Mouse (Mus musculus) CH12.LX (cell line): ENCODE data around the gene 4930453N24Rik. TPM values are rescaled to one million over a fixed set of nuclear protein-coding genes. Genes with fewer than 3 reads are reported as not detected.

ENCODE experiments used
- DNase-seq: peaks from one replicate; pipeline ENCODE4 v3.0.0-alpha.2; 2013; ENCODE audit errors: extremely low read depth
- H3K27ac ChIP-seq: 2 replicates; pipeline ENCODE4 v1.5.1; 2012; ENCODE audit warnings: low read depth, mild to moderate bottlenecking, control low read depth, moderate library complexity; ENCODE audit not compliant: insufficient read depth
- H3K27me3 ChIP-seq: replicated peaks from 2 replicates; pipeline ENCODE3; 2012; ENCODE audit warnings: inconsistent platforms
- H3K36me3 ChIP-seq, 2 experiments: replicated peaks in 1 of 2; 2 replicates each; pipeline versions ENCODE3 to v1.6.1; 2012; ENCODE audit warnings: inconsistent platforms in 1 of 2, low read length in 1 of 2, mild to moderate bottlenecking in 1 of 2, mixed read lengths in 1 of 2, moderate library complexity in 1 of 2; ENCODE audit not compliant: control insufficient read depth in 1 of 2, insufficient read depth in 1 of 2
- H3K4me1 ChIP-seq, 2 experiments: 2 replicates each; pipeline ENCODE4 v1.6.1; 2012; ENCODE audit warnings: inconsistent platforms in 1 of 2, moderate library complexity in 1 of 2; ENCODE audit not compliant: insufficient read depth in 2 of 2, control insufficient read depth in 1 of 2
- H3K4me2 ChIP-seq: 2 replicates; pipeline ENCODE4 v1.6.1; 2012; ENCODE audit warnings: low read depth, mild to moderate bottlenecking, control low read depth; ENCODE audit not compliant: poor library complexity, insufficient read depth, severe bottlenecking
- H3K4me3 ChIP-seq, 3 experiments: fragments of 150-350 bp in 1 of 3; sonication (generic) in 1 of 3; replicated peaks in 1 of 3; 2 replicates each; pipeline versions ENCODE3 to v1.5.1; 2011 to 2012; ENCODE audit warnings: low read depth in 2 of 3, low read length in 2 of 3, mild to moderate bottlenecking in 2 of 3, moderate library complexity in 2 of 3, control low read depth in 1 of 3, improper control_type of control experiment in 1 of 3, inconsistent platforms in 1 of 3, mixed read lengths in 1 of 3; ENCODE audit not compliant: poor library complexity in 1 of 3
- H3K79me2 ChIP-seq: replicated peaks from 2 replicates; pipeline ENCODE4 v1.6.1; 2012; ENCODE audit warnings: mild to moderate bottlenecking, moderate library complexity; ENCODE audit not compliant: control insufficient read depth, poor library complexity, insufficient read depth, severe bottlenecking; ENCODE audit errors: extremely low read depth
- H3K9ac ChIP-seq: 2 replicates; pipeline ENCODE4 v1.6.1; 2012; ENCODE audit warnings: low read depth, mild to moderate bottlenecking, control low read depth, moderate library complexity; ENCODE audit not compliant: insufficient read depth
- H3K9me3 ChIP-seq: replicated peaks from 2 replicates; pipeline ENCODE3; 2012; ENCODE audit warnings: low read length, inconsistent platforms, mixed read lengths
- BHLHE40 ChIP-seq: IDR thresholded peaks from 2 replicates; pipeline ENCODE4 v1.6.1; 2011; ENCODE audit warnings: mild to moderate bottlenecking, low read depth, low read length, improper control_type of control experiment
- CTCF ChIP-seq, 2 experiments: IDR thresholded peaks in 1 of 2; conservative IDR thresholded peaks in 1 of 2; 2 replicates each; pipeline ENCODE4 v1.5.1; 2011 to 2012; ENCODE audit warnings: low read depth in 2 of 2, low read length in 2 of 2, improper control_type of control experiment in 1 of 2, inconsistent platforms in 1 of 2, mild to moderate bottlenecking in 1 of 2, moderate library complexity in 1 of 2
- ELF1 ChIP-seq: IDR thresholded peaks from 2 replicates; pipeline ENCODE4 v1.6.1; 2014; ENCODE audit warnings: low read depth, mild to moderate bottlenecking, inconsistent platforms, low read length, improper control_type of control experiment
- EP300 ChIP-seq: IDR thresholded peaks from 2 replicates; pipeline ENCODE4 v1.6.1; 2011; ENCODE audit warnings: low read length, improper control_type of control experiment
- ETS1 ChIP-seq: conservative IDR thresholded peaks from 2 replicates; pipeline ENCODE4 v1.6.1; 2012; ENCODE audit warnings: low read depth, mild to moderate bottlenecking, inconsistent platforms, low read length, improper control_type of control experiment, moderate library complexity
- GABPA ChIP-seq: IDR thresholded peaks from 2 replicates; pipeline ENCODE4 v1.6.1; 2012; ENCODE audit warnings: low read depth, low read length, improper control_type of control experiment, inconsistent platforms; ENCODE audit not compliant: insufficient replicate concordance
- HCFC1 ChIP-seq: IDR thresholded peaks from 2 replicates; pipeline ENCODE4 v1.6.1; 2012; ENCODE audit warnings: low read depth, mild to moderate bottlenecking, inconsistent platforms, low read length, improper control_type of control experiment
- IRF4 ChIP-seq: IDR thresholded peaks from 2 replicates; pipeline ENCODE4 v1.6.1; 2014; ENCODE audit warnings: low read depth, mild to moderate bottlenecking, inconsistent platforms, low read length, improper control_type of control experiment
- JUN ChIP-seq: IDR thresholded peaks from 2 replicates; pipeline ENCODE4 v1.6.1; 2011; ENCODE audit warnings: low read depth, mild to moderate bottlenecking, low read length, improper control_type of control experiment, moderate library complexity; ENCODE audit not compliant: insufficient read depth
- KAT2A ChIP-seq: IDR thresholded peaks from 2 replicates; pipeline ENCODE4 v1.6.1; 2012; ENCODE audit warnings: low read length, improper control_type of control experiment, inconsistent platforms; ENCODE audit not compliant: insufficient replicate concordance
- MAFK ChIP-seq: IDR thresholded peaks from 2 replicates; pipeline ENCODE4 v1.6.1; 2011; ENCODE audit warnings: low read length, improper control_type of control experiment; ENCODE audit not compliant: insufficient replicate concordance
- MAX ChIP-seq: IDR thresholded peaks from 2 replicates; pipeline ENCODE4 v1.6.1; 2011; ENCODE audit warnings: low read length, improper control_type of control experiment
- MAZ ChIP-seq: IDR thresholded peaks from 2 replicates; pipeline ENCODE4 v1.6.1; 2012; ENCODE audit warnings: low read depth, mild to moderate bottlenecking, inconsistent platforms, low read length, improper control_type of control experiment, moderate library complexity
- MEF2A ChIP-seq: IDR thresholded peaks from 2 replicates; pipeline ENCODE4 v1.6.1; 2014; ENCODE audit warnings: low read depth, mild to moderate bottlenecking, inconsistent platforms, low read length, improper control_type of control experiment, borderline replicate concordance
- MXI1 ChIP-seq: IDR thresholded peaks from 2 replicates; pipeline ENCODE4 v1.6.1; 2011; ENCODE audit warnings: mild to moderate bottlenecking, low read depth, low read length, improper control_type of control experiment
- NELFE ChIP-seq: IDR thresholded peaks from 2 replicates; pipeline ENCODE4 v1.6.1; 2011; ENCODE audit warnings: low read depth, low read length, improper control_type of control experiment
- NRF1 ChIP-seq: IDR thresholded peaks from 2 replicates; pipeline ENCODE4 v1.6.1; 2014; ENCODE audit warnings: low read depth, mild to moderate bottlenecking, inconsistent platforms, low read length, improper control_type of control experiment, moderate library complexity
- PAX5 ChIP-seq: IDR thresholded peaks from 2 replicates; pipeline ENCODE4 v1.6.1; 2012; ENCODE audit warnings: low read length, inconsistent platforms, mixed read lengths
- POLR2A ChIP-seq: IDR thresholded peaks from 2 replicates; pipeline ENCODE4 v1.6.1; 2011; ENCODE audit warnings: low read depth, mild to moderate bottlenecking, improper control_type of control experiment, low read length
- POLR2AphosphoS2 ChIP-seq: IDR thresholded peaks from 2 replicates; pipeline ENCODE4 v1.6.1; 2011; ENCODE audit warnings: low read depth, low read length, improper control_type of control experiment
- RAD21 ChIP-seq: IDR thresholded peaks from 2 replicates; pipeline ENCODE4 v1.6.1; 2011; ENCODE audit warnings: low read depth, mild to moderate bottlenecking, low read length, improper control_type of control experiment, moderate library complexity
- SIN3A ChIP-seq: IDR thresholded peaks from 2 replicates; pipeline ENCODE4 v1.6.1; 2012; ENCODE audit warnings: low read length, improper control_type of control experiment, inconsistent platforms
- SMC3 ChIP-seq: IDR thresholded peaks from 2 replicates; pipeline ENCODE4 v1.6.1; 2011; ENCODE audit warnings: low read depth, low read length, improper control_type of control experiment
- TBP ChIP-seq: conservative IDR thresholded peaks from 2 replicates; pipeline ENCODE4 v1.6.1; 2011; ENCODE audit warnings: low read depth, low read length, improper control_type of control experiment
- TCF12 ChIP-seq: IDR thresholded peaks from 2 replicates; pipeline ENCODE4 v1.6.1; 2014; ENCODE audit warnings: low read depth, mild to moderate bottlenecking, inconsistent platforms, low read length, improper control_type of control experiment
- UBTF ChIP-seq: IDR thresholded peaks from 2 replicates; pipeline ENCODE4 v1.6.1; 2012; ENCODE audit warnings: low read depth, mild to moderate bottlenecking, inconsistent platforms, low read length, improper control_type of control experiment, moderate library complexity
- USF1 ChIP-seq: IDR thresholded peaks from 2 replicates; pipeline ENCODE4 v1.6.1; 2014; ENCODE audit warnings: low read depth, mild to moderate bottlenecking, inconsistent platforms, low read length, improper control_type of control experiment
- USF2 ChIP-seq: conservative IDR thresholded peaks from 2 replicates; pipeline ENCODE4 v1.6.1; 2011; ENCODE audit warnings: low read depth, low read length, improper control_type of control experiment
- ZC3H11A ChIP-seq: IDR thresholded peaks from 2 replicates; pipeline ENCODE4 v1.6.1; 2012; ENCODE audit warnings: low read depth, mild to moderate bottlenecking, inconsistent platforms, low read length, improper control_type of control experiment
- ZMIZ1 ChIP-seq: IDR thresholded peaks from 2 replicates; pipeline ENCODE4 v1.6.1; 2012; ENCODE audit warnings: low read depth, mild to moderate bottlenecking, inconsistent platforms, low read length, improper control_type of control experiment
- ZNF384 ChIP-seq: IDR thresholded peaks from 2 replicates; pipeline ENCODE4 v1.6.1; 2012; ENCODE audit warnings: low read depth, low read length, improper control_type of control experiment, inconsistent platforms
- dilution Hi-C: fragments of 300-500 bp; cut with MboI; formaldehyde crosslinking; loops from 2 replicates; pipeline ENCODE4 v1.14.3; 2020; ENCODE audit warnings: low sequenced_read_pairs; ENCODE audit not compliant: extremely low pct_unique_long_range_greater_than_20kb, extremely low pct_ligation_motif_present
- in situ Hi-C: fragments of 300-500 bp; cut with MboI; formaldehyde crosslinking; loops from 3 replicates; pipeline ENCODE4 v1.14.3; 2019; ENCODE audit warnings: low sequenced_read_pairs, low pct_ligation_motif_present, low pct_unique_long_range_greater_than_20kb, mixed read lengths
- polyA plus RNA-seq: library from polyadenylated mRNA; unstranded; fragments of >175 nt; gene quantifications from 2 replicates; pipeline ENCODE4 v1.2.1, GENCODE M21; 2012; ENCODE audit warnings: low read depth; ENCODE audit not compliant: insufficient read length
- total RNA-seq, 2 experiments: library from RNA; depleted of rRNA; stranded (reverse); fragments of 300-350 nt in 1 of 2; fragments of >200 nt in 1 of 2; gene quantifications; 2 replicates each; pipeline ENCODE4 v1.2.3; 2012 to 2014

Gene 4930453N24Rik
- total and polyA plus RNA-seq, 3 experiments = 26.6 to 62.0 (median 48.4) TPM

DNA sequence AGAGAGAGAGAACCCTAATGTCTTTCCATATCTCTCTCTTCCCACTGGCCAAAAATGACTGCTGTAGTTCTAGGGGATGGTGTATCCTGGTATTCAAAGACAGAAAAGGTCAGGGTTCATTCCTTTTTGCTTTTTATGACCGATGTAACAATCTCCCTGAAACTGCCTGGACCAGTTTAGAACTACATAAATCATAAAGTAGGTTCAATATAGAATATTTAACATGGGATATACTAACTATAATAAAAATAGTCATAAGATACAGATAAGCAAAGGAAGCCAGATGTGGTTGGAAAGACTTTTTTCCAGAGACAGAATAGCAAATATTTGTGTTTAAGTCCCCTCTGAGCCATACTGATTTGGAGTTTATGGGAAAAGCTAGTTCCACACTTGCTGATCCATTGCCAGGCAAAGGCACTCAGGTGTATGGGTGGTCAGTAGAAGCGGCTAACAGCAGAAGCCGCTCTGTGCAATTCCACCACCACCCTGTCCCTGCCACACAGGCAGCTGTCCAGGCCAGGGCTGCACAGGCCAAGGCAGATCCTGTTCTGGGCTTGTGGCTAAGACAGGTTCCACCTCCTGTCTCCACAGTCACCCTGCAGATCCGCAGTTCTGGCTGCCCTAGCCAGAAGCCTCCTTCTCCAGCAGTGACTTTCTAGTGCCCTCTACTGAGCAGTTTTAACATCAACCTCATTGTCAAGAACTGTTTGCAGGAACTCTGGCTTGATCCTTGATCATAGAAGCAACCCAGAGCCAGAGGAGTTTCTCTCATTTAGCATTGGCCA, 47.5 kb downstream of the 4930453N24Rik start:
- Histone ChIP-seq H3K9ac (no peak overlapping the region), H3K4me1 (no peaks in the 10 kb centered on the region), H3K4me3 (no peak overlapping the region), H3K79me2 (no peaks in the 10 kb centered on the region), H3K27ac (no peak overlapping the region), H3K36me3 (no peaks in the 10 kb centered on the region), H3K9me3 (no peaks in the 10 kb centered on the region), H3K4me2 (no peak overlapping the region), H3K27me3 (no peaks in the 10 kb centered on the region)
- DNase-seq = peak; percentile 64
- in situ Hi-C loops (no loop called here), dilution Hi-C loops (no loop called here)
- TF ChIP-seq PAX5 = no peak
- no peak for TF ChIP-seq MAZ
- TF ChIP-seq CTCF (conservative IDR thresholded peaks at IDR 0.05 in 1 of 2, IDR thresholded peaks at IDR 0.05 in 1 of 2; ENCODE audit: low read depth in 2 of 2, low read length in 2 of 2) = peak; percentile 34 to 77; a peak in 3 of 4 replicates
- TF ChIP-seq ETS1 = no peak
- TF ChIP-seq POLR2A = no peak
- TF ChIP-seq SIN3A = no peak
- TF ChIP-seq BHLHE40 = no peak
- no peak for TF ChIP-seq POLR2AphosphoS2
- TF ChIP-seq KAT2A = no peak
- no peak for TF ChIP-seq EP300
- TF ChIP-seq HCFC1 = no peak
- 0 out of 2 replicates have a peak, but pooled peaks have one; percentile 36 for TF ChIP-seq NELFE
- no peak for TF ChIP-seq ZC3H11A
- TF ChIP-seq ZNF384 = no peak
- TF ChIP-seq ZMIZ1 = no peak
- no peak for TF ChIP-seq TBP
- peak; percentile 90 for TF ChIP-seq RAD21
- peak; percentile 72 for TF ChIP-seq SMC3
- no peak for TF ChIP-seq USF1
- no peak for TF ChIP-seq MEF2A

DNA sequence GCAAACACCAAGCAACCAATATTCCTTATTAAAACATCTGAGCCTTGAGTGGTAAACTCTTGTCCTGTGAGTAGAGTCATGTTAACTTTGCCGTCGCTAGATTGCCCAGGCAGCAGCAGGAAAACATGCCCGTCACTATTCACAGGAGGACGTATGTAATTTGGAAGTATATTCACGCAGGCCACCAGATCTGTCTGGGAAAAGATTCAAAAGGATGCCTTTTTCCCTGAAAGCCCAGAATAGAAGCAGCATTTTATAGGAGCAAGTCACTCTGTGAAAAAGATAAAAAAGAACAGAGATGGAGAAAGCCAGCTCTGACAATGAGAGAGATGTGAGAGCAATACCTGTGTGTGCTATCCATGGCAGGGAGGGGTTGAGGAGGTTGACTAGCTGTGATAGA, 49.4 kb downstream of the 4930453N24Rik start:
- no peaks in the 10 kb centered on the region for H3K79me2 ChIP-seq
- dilution Hi-C loops (no loop called here), in situ Hi-C loops (no loop called here)
- no peak for DNase-seq
- H3K27me3 ChIP-seq = no peaks in the 10 kb centered on the region
- no peak overlapping the region for H3K27ac ChIP-seq
- H3K4me3 ChIP-seq = no peak overlapping the region
- H3K36me3 ChIP-seq = no peaks in the 10 kb centered on the region
- no peak overlapping the region for H3K4me2 ChIP-seq
- no peaks in the 10 kb centered on the region for H3K4me1 ChIP-seq
- H3K9ac ChIP-seq = no peak overlapping the region
- TF ChIP-seq USF2 (no peak), ELF1 (no peak), BHLHE40 (no peak), NRF1 (no peak), JUN (no peak), GABPA (no peak), IRF4 (no peak), SIN3A (no peak), MXI1 (no peak), NELFE (no peak), UBTF (no peak), TCF12 (no peak), MAX (no peak), TBP (no peak), MAFK (no peak)
- H3K9me3 ChIP-seq = no peaks in the 10 kb centered on the region
